Mouse (Mus musculus): ENCODE data around the gene Ccnjl. TPM values are rescaled to one million over a fixed set of nuclear protein-coding genes. Genes with fewer than 3 reads are reported as not detected.

The Ccnjl gene
- total and polyA plus RNA-seq, 3 experiments = 2.0 to 3.0 (median 2.1) TPM

GRCm38 (mm10) chr11:43484057-43484456, 44.5 kb upstream of the Ccnjl start:
- Histone ChIP-seq H3K36me3 (ENCODE audit: control insufficient read depth, insufficient read depth, low read length) (peaks cover 3% of the 10 kb centered on the region; the same call in 1 of the 2 replicates), H3K27me3 (ENCODE audit: control insufficient read depth, insufficient read depth, low read length) (no peaks in the 10 kb centered on the region), H3K4me1 (ENCODE audit: control insufficient read depth, insufficient read depth, low read length) (peaks cover 15% of the 10 kb centered on the region), H3K4me3 (no peak overlapping the region), H3K79me2 (replicated peaks; ENCODE audit: control insufficient read depth, insufficient read depth, low read length) (no peaks in the 10 kb centered on the region), H3K9ac (ENCODE audit: low read depth, low read length) (peak overlapping the region; percentile 41; the same call in 1 of the 2 replicates), H3K27ac (peak overlapping the region; percentile 55)
- 51% methylated on average over 4 of the region's 4 CpGs for WGBS
- DNase-seq = no peak
- TF ChIP-seq CTCF (IDR thresholded peaks at IDR 0.05) (no peak), POLR2A (IDR thresholded peaks at IDR 0.05; ENCODE audit: insufficient read depth, low read depth, low read length) (no peak), EP300 (IDR thresholded peaks at IDR 0.05; ENCODE audit: insufficient read depth, low read depth, low read length) (no peak)
- intact Hi-C loops (cut with DNase I) = no loop called here

DNA sequence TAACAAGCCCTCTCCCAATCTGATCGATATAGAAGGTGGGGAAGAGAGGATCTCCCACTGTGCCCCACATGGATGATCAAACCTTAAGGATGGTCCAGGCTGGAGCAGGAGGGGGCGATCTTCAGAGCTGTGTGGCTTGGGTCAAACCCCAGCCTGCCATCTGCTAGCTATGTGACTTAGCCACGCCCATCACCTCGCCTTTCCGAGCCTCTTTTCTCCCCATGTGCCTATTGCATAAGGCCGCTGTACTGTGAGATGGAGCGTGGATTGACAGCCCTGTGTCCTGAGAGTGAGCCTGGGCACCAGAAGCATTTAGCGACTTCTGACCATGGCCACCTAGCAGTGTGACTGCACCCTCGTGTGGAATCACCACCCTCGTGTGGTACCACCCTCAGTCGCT, 43.9 kb upstream of the Ccnjl start:
- Histone ChIP-seq H3K4me1 (ENCODE audit: control insufficient read depth, insufficient read depth, low read length) (peaks cover 14% of the 10 kb centered on the region), H3K36me3 (ENCODE audit: control insufficient read depth, insufficient read depth, low read length) (peaks cover 3% of the 10 kb centered on the region; the same call in 1 of the 2 replicates), H3K4me3 (no peak overlapping the region), H3K79me2 (replicated peaks; ENCODE audit: control insufficient read depth, insufficient read depth, low read length) (no peaks in the 10 kb centered on the region), H3K9ac (ENCODE audit: low read depth, low read length) (no peak overlapping the region), H3K27me3 (ENCODE audit: control insufficient read depth, insufficient read depth, low read length) (no peaks in the 10 kb centered on the region), H3K27ac (no peak overlapping the region; the same call in 1 of the 2 replicates)
- no peak for DNase-seq
- no peak for TF ChIP-seq POLR2A (IDR thresholded peaks at IDR 0.05; ENCODE audit: insufficient read depth, low read depth, low read length)
- no peak for TF ChIP-seq EP300 (IDR thresholded peaks at IDR 0.05; ENCODE audit: insufficient read depth, low read depth, low read length)
- TF ChIP-seq CTCF (IDR thresholded peaks at IDR 0.05) = no peak
- 77% methylated on average over 11 of the region's 11 CpGs for WGBS
- intact Hi-C loops (cut with DNase I) = no loop called here

DNA sequence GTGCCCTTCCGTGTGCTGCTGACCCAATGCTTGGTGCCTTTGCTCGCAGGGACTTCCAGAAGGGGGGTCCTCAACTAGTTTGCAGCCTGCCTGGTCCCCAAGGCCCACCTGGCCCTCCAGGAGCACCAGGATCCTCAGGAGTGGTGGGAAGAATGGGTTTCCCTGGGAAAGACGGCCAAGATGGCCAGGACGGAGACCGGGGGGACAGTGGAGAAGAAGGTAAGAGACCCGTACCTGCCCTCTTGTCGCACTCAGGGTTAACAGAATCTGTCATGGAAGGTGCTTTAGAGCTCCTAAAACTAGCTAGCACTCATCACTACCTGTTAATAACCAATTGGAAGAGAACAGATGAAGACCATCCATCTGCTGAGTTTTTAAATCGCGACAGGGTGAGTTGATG, 42.7 kb upstream of the Ccnjl start:
- intact Hi-C loops (cut with DNase I) = no loop called here
- Histone ChIP-seq H3K79me2 (replicated peaks; ENCODE audit: control insufficient read depth, insufficient read depth, low read length) (no peaks in the 10 kb centered on the region), H3K27ac (no peak overlapping the region), H3K9ac (ENCODE audit: low read depth, low read length) (no peak overlapping the region), H3K36me3 (ENCODE audit: control insufficient read depth, insufficient read depth, low read length) (peaks cover 3% of the 10 kb centered on the region; the same call in 1 of the 2 replicates), H3K4me3 (no peak overlapping the region), H3K27me3 (ENCODE audit: control insufficient read depth, insufficient read depth, low read length) (no peaks in the 10 kb centered on the region), H3K4me1 (ENCODE audit: control insufficient read depth, insufficient read depth, low read length) (peaks cover 12% of the 10 kb centered on the region)
- TF ChIP-seq CTCF (IDR thresholded peaks at IDR 0.05) (no peak), EP300 (IDR thresholded peaks at IDR 0.05; ENCODE audit: insufficient read depth, low read depth, low read length) (no peak), POLR2A (IDR thresholded peaks at IDR 0.05; ENCODE audit: insufficient read depth, low read depth, low read length) (no peak)
- WGBS = 90% methylated on average over 9 of the region's 9 CpGs
- no peak for DNase-seq

- peak; percentile 65 to 83 for DNase-seq
- H3K27me3 ChIP-seq (ENCODE audit: control insufficient read depth, insufficient read depth, low read length) = no peaks in the 10 kb centered on the region
- intact Hi-C loops (cut with DNase I) = loop anchor here (1.0 kb wide), 1 partner anchor 40 kb away; no protein-coding TSS in a partner anchor
- H3K36me3 ChIP-seq (ENCODE audit: control insufficient read depth, insufficient read depth, low read length) = no peaks in the 10 kb centered on the region
- no peak overlapping the region for H3K4me3 ChIP-seq
- no peak overlapping the region for H3K27ac ChIP-seq
- peaks cover 1% of the 10 kb centered on the region; the same call in 1 of the 2 replicates for H3K4me1 ChIP-seq (ENCODE audit: control insufficient read depth, insufficient read depth, low read length)
- H3K79me2 ChIP-seq (replicated peaks; ENCODE audit: control insufficient read depth, insufficient read depth, low read length) = no peaks in the 10 kb centered on the region
- H3K9ac ChIP-seq (ENCODE audit: low read depth, low read length) = no peak overlapping the region
- WGBS = 40% methylated on average over 7 of the region's 7 CpGs
- no peak for TF ChIP-seq POLR2A (IDR thresholded peaks at IDR 0.05; ENCODE audit: insufficient read depth, low read depth, low read length)
- TF ChIP-seq CTCF (IDR thresholded peaks at IDR 0.05) = no peak; the same call in 1 of the 2 replicates
- peak; percentile 47; the same call in 1 of the 2 replicates for TF ChIP-seq EP300 (IDR thresholded peaks at IDR 0.05; ENCODE audit: insufficient read depth, low read depth, low read length)
Observed at GRCm38 (mm10) chr11:43492663-43493062, 35.9 kb upstream of the Ccnjl start.

- Histone ChIP-seq H3K9ac (ENCODE audit: low read depth, low read length) (no peak overlapping the region), H3K27ac (no peak overlapping the region), H3K4me1 (ENCODE audit: control insufficient read depth, insufficient read depth, low read length) (peaks cover 1% of the 10 kb centered on the region; the same call in 1 of the 2 replicates), H3K36me3 (ENCODE audit: control insufficient read depth, insufficient read depth, low read length) (no peaks in the 10 kb centered on the region), H3K4me3 (no peak overlapping the region), H3K27me3 (ENCODE audit: control insufficient read depth, insufficient read depth, low read length) (no peaks in the 10 kb centered on the region), H3K79me2 (replicated peaks; ENCODE audit: control insufficient read depth, insufficient read depth, low read length) (no peaks in the 10 kb centered on the region)
- peak; percentile 74; the same call in 1 of the 2 replicates for TF ChIP-seq EP300 (IDR thresholded peaks at IDR 0.05; ENCODE audit: insufficient read depth, low read depth, low read length)
- peak; percentile 79 for TF ChIP-seq CTCF (IDR thresholded peaks at IDR 0.05)
- no peak for TF ChIP-seq POLR2A (IDR thresholded peaks at IDR 0.05; ENCODE audit: insufficient read depth, low read depth, low read length)
- peak; percentile 64 to 79 for DNase-seq
- intact Hi-C loops (cut with DNase I) = loop anchor here (1.0 to 2.0 kb wide), 3 partner anchors 67 to 119 kb away; no protein-coding TSS in a partner anchor
- 27% methylated on average over 6 of the region's 6 CpGs for whole genome bisulfite sequencing
Observed at GRCm38 (mm10) chr11:43493815-43494409, 34.7 kb upstream of the Ccnjl start.

GRCm38 (mm10) chr11:43495037-43495436, 33.5 kb upstream of the Ccnjl start:
- Histone ChIP-seq H3K79me2 (replicated peaks; ENCODE audit: control insufficient read depth, insufficient read depth, low read length) (no peaks in the 10 kb centered on the region), H3K36me3 (ENCODE audit: control insufficient read depth, insufficient read depth, low read length) (no peaks in the 10 kb centered on the region), H3K4me3 (no peak overlapping the region), H3K4me1 (ENCODE audit: control insufficient read depth, insufficient read depth, low read length) (peaks cover 1% of the 10 kb centered on the region; the same call in 1 of the 2 replicates), H3K27me3 (ENCODE audit: control insufficient read depth, insufficient read depth, low read length) (no peaks in the 10 kb centered on the region), H3K27ac (no peak overlapping the region), H3K9ac (ENCODE audit: low read depth, low read length) (no peak overlapping the region)
- no peak for DNase-seq
- WGBS = 66% methylated on average over 8 of the region's 8 CpGs
- TF ChIP-seq EP300 (IDR thresholded peaks at IDR 0.05; ENCODE audit: insufficient read depth, low read depth, low read length) (no peak), CTCF (IDR thresholded peaks at IDR 0.05) (peak; percentile 36)
- intact Hi-C loops (cut with DNase I) = loop anchor here (2.0 kb wide), 1 partner anchor 66 kb away; no protein-coding TSS in a partner anchor
